Mouse (Mus musculus): ENCODE data around the gene Strip2. TPM values are rescaled to one million over a fixed set of nuclear protein-coding genes. Genes with fewer than 3 reads are reported as not detected.

Strip2 gene
- total and polyA plus RNA-seq, 3 experiments = 0.12 to 0.39 TPM; not detected in 1

GRCm38 (mm10) chr6:29879579-29879978 lies 37.2 kb upstream of the Strip2 start:
- Histone ChIP-seq H3K4me1 (ENCODE audit: control insufficient read depth in 1 of 2, insufficient read depth in 2 of 2, low read length in 2 of 2) (no peaks in the 10 kb centered on the region), H3K9me3 (replicated peaks; ENCODE audit: insufficient read depth, low read length) (no peaks in the 10 kb centered on the region), H3K9ac (ENCODE audit: control insufficient read depth, low read depth, low read length, poor library complexity, severe bottlenecking) (no peak overlapping the region), H3K79me2 (ENCODE audit: control insufficient read depth, insufficient read depth, low read length, poor library complexity) (no peaks in the 10 kb centered on the region), H3K4me3 (ENCODE audit: control insufficient read depth in 1 of 2, insufficient read depth in 1 of 2, low read depth in 2 of 2, low read length in 2 of 2) (no peak overlapping the region), H3K36me3 (ENCODE audit: control insufficient read depth in 1 of 2, insufficient read depth in 2 of 2, low read length in 2 of 2) (no peaks in the 10 kb centered on the region), H3K27me3 (ENCODE audit: control insufficient read depth in 1 of 2, insufficient read depth in 2 of 2, low read length in 2 of 2) (no peaks in the 10 kb centered on the region), H3K27ac (ENCODE audit: control insufficient read depth, low read depth, low read length) (no peak overlapping the region)
- TF ChIP-seq ZC3H11A (IDR thresholded peaks at IDR 0.05; ENCODE audit: low read depth, low read length) = no peak
- DNase-seq (ENCODE audit: low read depth, low spot score) = no peak

GRCm38 (mm10) chr6:29880796-29881195 lies 36.0 kb upstream of the Strip2 start:
- Histone ChIP-seq H3K36me3 (ENCODE audit: control insufficient read depth in 1 of 2, insufficient read depth in 2 of 2, low read length in 2 of 2) (peaks cover 0 to 1% of the 10 kb centered on the region in 2 experiments; a peak in 1 of 4 replicates), H3K27me3 (ENCODE audit: control insufficient read depth in 1 of 2, insufficient read depth in 2 of 2, low read length in 2 of 2) (no peaks in the 10 kb centered on the region), H3K4me3 (ENCODE audit: control insufficient read depth in 1 of 2, insufficient read depth in 1 of 2, low read depth in 2 of 2, low read length in 2 of 2) (no peak overlapping the region), H3K27ac (ENCODE audit: control insufficient read depth, low read depth, low read length) (no peak overlapping the region), H3K4me1 (ENCODE audit: control insufficient read depth in 1 of 2, insufficient read depth in 2 of 2, low read length in 2 of 2) (no peaks in the 10 kb centered on the region), H3K9me3 (replicated peaks; ENCODE audit: insufficient read depth, low read length) (no peaks in the 10 kb centered on the region), H3K79me2 (ENCODE audit: control insufficient read depth, insufficient read depth, low read length, poor library complexity) (no peaks in the 10 kb centered on the region), H3K9ac (ENCODE audit: control insufficient read depth, low read depth, low read length, poor library complexity, severe bottlenecking) (no peak overlapping the region)
- TF ChIP-seq EP300 (IDR thresholded peaks at IDR 0.05; ENCODE audit: low read depth in 1 of 2, low read length in 2 of 2) (peak in 1 of 2 experiments; percentile 27; a peak in 1 of 4 replicates), SMC3 (IDR thresholded peaks at IDR 0.05; ENCODE audit: low read depth, low read length) (no peak)
- DNase-seq (ENCODE audit: low read depth, low spot score) = peak; percentile 26

- Histone ChIP-seq H3K9me3 (replicated peaks; ENCODE audit: insufficient read depth, low read length) (no peaks in the 10 kb centered on the region), H3K4me3 (ENCODE audit: control insufficient read depth in 1 of 2, insufficient read depth in 1 of 2, low read depth in 2 of 2, low read length in 2 of 2) (no peak overlapping the region), H3K27me3 (ENCODE audit: control insufficient read depth in 1 of 2, insufficient read depth in 2 of 2, low read length in 2 of 2) (no peaks in the 10 kb centered on the region), H3K4me1 (ENCODE audit: control insufficient read depth in 1 of 2, insufficient read depth in 2 of 2, low read length in 2 of 2) (no peaks in the 10 kb centered on the region), H3K36me3 (ENCODE audit: control insufficient read depth in 1 of 2, insufficient read depth in 2 of 2, low read length in 2 of 2) (peaks cover 0 to 1% of the 10 kb centered on the region in 2 experiments; a peak in 1 of 4 replicates), H3K79me2 (ENCODE audit: control insufficient read depth, insufficient read depth, low read length, poor library complexity) (no peaks in the 10 kb centered on the region), H3K27ac (ENCODE audit: control insufficient read depth, low read depth, low read length) (no peak overlapping the region), H3K9ac (ENCODE audit: control insufficient read depth, low read depth, low read length, poor library complexity, severe bottlenecking) (no peak overlapping the region)
- TF ChIP-seq ZNF384 (IDR thresholded peaks at IDR 0.05; ENCODE audit: low read depth, low read length) (no peak), MYB (IDR thresholded peaks at IDR 0.05; ENCODE audit: low read depth, low read length) (no peak), CHD1 (IDR thresholded peaks at IDR 0.05; ENCODE audit: low read depth, low read length) (no peak), CHD2 (IDR thresholded peaks at IDR 0.05; ENCODE audit: low read length) (no peak), TCF12 (IDR thresholded peaks at IDR 0.05; ENCODE audit: low read depth, low read length) (no peak)
- DNase-seq (ENCODE audit: low read depth, low spot score) = no peak
Measured at GRCm38 (mm10) chr6:29881936-29882335, 34.9 kb upstream of the Strip2 start.

- H3K27me3 ChIP-seq (ENCODE audit: control insufficient read depth in 1 of 2, insufficient read depth in 2 of 2, low read length in 2 of 2) = no peaks in the 10 kb centered on the region
- H3K4me3 ChIP-seq (ENCODE audit: control insufficient read depth in 1 of 2, insufficient read depth in 1 of 2, low read depth in 2 of 2, low read length in 2 of 2) = no peak overlapping the region
- peaks cover 0 to 1% of the 10 kb centered on the region in 2 experiments; a peak in 1 of 4 replicates for H3K36me3 ChIP-seq (ENCODE audit: control insufficient read depth in 1 of 2, insufficient read depth in 2 of 2, low read length in 2 of 2)
- DNase-seq (ENCODE audit: low read depth, low spot score) = no peak
- H3K79me2 ChIP-seq (ENCODE audit: control insufficient read depth, insufficient read depth, low read length, poor library complexity) = no peaks in the 10 kb centered on the region
- no peak overlapping the region for H3K27ac ChIP-seq (ENCODE audit: control insufficient read depth, low read depth, low read length)
- H3K9ac ChIP-seq (ENCODE audit: control insufficient read depth, low read depth, low read length, poor library complexity, severe bottlenecking) = no peak overlapping the region
- no peaks in the 10 kb centered on the region for H3K9me3 ChIP-seq (replicated peaks; ENCODE audit: insufficient read depth, low read length)
- no peak for TF ChIP-seq ETS1 (IDR thresholded peaks at IDR 0.05; ENCODE audit: low read depth, low read length)
- no peak for TF ChIP-seq MAX (IDR thresholded peaks at IDR 0.05; ENCODE audit: low read length)
- TF ChIP-seq ELF1 (IDR thresholded peaks at IDR 0.05; ENCODE audit: low read depth, low read length) = no peak
- H3K4me1 ChIP-seq (ENCODE audit: control insufficient read depth in 1 of 2, insufficient read depth in 2 of 2, low read length in 2 of 2) = no peaks in the 10 kb centered on the region
Measured at GRCm38 (mm10) chr6:29882870-29883269, 33.9 kb upstream of the Strip2 start.
